Mouse (Mus musculus): ENCODE results near the gene Gm10722. TPM values are rescaled to one million over a fixed set of nuclear protein-coding genes. Genes with fewer than 3 reads are reported as not detected.
"Not testable (repeated sequence)": the region's sequence is repeated elsewhere in the genome, so short reads cannot be mapped to it uniquely, and the experiment has no call there.

Gene Gm10722
- not detected for total RNA-seq (2021)

- DNase-seq (ENCODE audit: low spot score) = peak; percentile 6
- intact Hi-C loops (cut with DNase I) = not testable (repeated sequence)
Measured at GRCm38 (mm10) chr9:3000445-3000972, at the start of gene Gm10722. Gm10722 (plus strand) TSS chr9:3000922.

GRCm38 (mm10) chr9:3001006-3001405 lies 284 bp downstream of the Gm10722 start:
- peak; percentile 5 for DNase-seq (ENCODE audit: low spot score)
- intact Hi-C loops (cut with DNase I) = not testable (repeated sequence)

GRCm38 (mm10) chr9:3001948-3002659 lies 1.4 kb downstream of the Gm10722 start:
- intact Hi-C loops (cut with DNase I) = not testable (repeated sequence)
- DNase-seq (ENCODE audit: low spot score) = peak; percentile 92

- DNase-seq (ENCODE audit: low spot score); intact Hi-C loops (cut with DNase I): not testable (repeated sequence)
Measured at GRCm38 (mm10) chr9:3002794-3003396, 2.2 kb downstream of the Gm10722 start, which contains the start of gene Gm11168. Gm11168 (plus strand) TSS chr9:3003346.

GRCm38 (mm10) chr9:3006179-3006578 lies 5.5 kb downstream of the Gm10722 start:
- DNase-seq (ENCODE audit: low spot score); intact Hi-C loops (cut with DNase I): not testable (repeated sequence)

GRCm38 (mm10) chr9:3006636-3007035 lies 5.9 kb downstream of the Gm10722 start:
- intact Hi-C loops (cut with DNase I) = not testable (repeated sequence)
- DNase-seq (ENCODE audit: low spot score) = peak; percentile 97

- DNase-seq (ENCODE audit: low spot score); intact Hi-C loops (cut with DNase I): not testable (repeated sequence)
Measured at GRCm38 (mm10) chr9:3007272-3007671, 6.5 kb downstream of the Gm10722 start.

- intact Hi-C loops (cut with DNase I); DNase-seq (ENCODE audit: low spot score): not testable (repeated sequence)
Measured at GRCm38 (mm10) chr9:3009331-3009730, 8.6 kb downstream of the Gm10722 start.

- intact Hi-C loops (cut with DNase I); DNase-seq (ENCODE audit: low spot score): not testable (repeated sequence)
Measured at GRCm38 (mm10) chr9:3012054-3012621, 11.4 kb downstream of the Gm10722 start.

GRCm38 (mm10) chr9:3012733-3013279 lies 12.1 kb downstream of the Gm10722 start, which contains the start of gene Gm10721:
Gm10721 (plus strand) TSS chr9:3013140.
- intact Hi-C loops (cut with DNase I); DNase-seq (ENCODE audit: low spot score): not testable (repeated sequence)

GRCm38 (mm10) chr9:3015354-3015753 lies 14.6 kb downstream of the Gm10722 start, which contains the start of gene Gm10720:
Gm10720 (plus strand) TSS chr9:3015654.
- intact Hi-C loops (cut with DNase I); DNase-seq (ENCODE audit: low spot score): not testable (repeated sequence)

GRCm38 (mm10) chr9:3015896-3016295 lies 15.2 kb downstream of the Gm10722 start:
- intact Hi-C loops (cut with DNase I); DNase-seq (ENCODE audit: low spot score): not testable (repeated sequence)

- intact Hi-C loops (cut with DNase I); DNase-seq (ENCODE audit: low spot score): not testable (repeated sequence)
Measured at GRCm38 (mm10) chr9:3017108-3017507, 16.4 kb downstream of the Gm10722 start, which contains the start of gene Gm10719. Gm10719 (plus strand) TSS chr9:3017408.

- DNase-seq (ENCODE audit: low spot score); intact Hi-C loops (cut with DNase I): not testable (repeated sequence)
Measured at GRCm38 (mm10) chr9:3018944-3019343, 18.2 kb downstream of the Gm10722 start.

- peak; percentile 12 for DNase-seq (ENCODE audit: low spot score)
- intact Hi-C loops (cut with DNase I) = not testable (repeated sequence)
Measured at GRCm38 (mm10) chr9:3019835-3020727, 19.4 kb downstream of the Gm10722 start.

GRCm38 (mm10) chr9:3022316-3023008 lies 21.7 kb downstream of the Gm10722 start:
- peak; percentile 59 for DNase-seq (ENCODE audit: low spot score)
- intact Hi-C loops (cut with DNase I) = not testable (repeated sequence)

GRCm38 (mm10) chr9:3023312-3023984 lies 22.7 kb downstream of the Gm10722 start, which contains the start of gene Gm10718:
Gm10718 (plus strand) TSS chr9:3023547.
- DNase-seq (ENCODE audit: low spot score) = peak; percentile 27
- intact Hi-C loops (cut with DNase I) = not testable (repeated sequence)

All from heart, postnatal 25 days (tissue).